Mouse (Mus musculus) lung, embryonic 14.5 days (tissue): ENCODE results near the gene Scrn3. TPM values are rescaled to one million over a fixed set of nuclear protein-coding genes. Genes with fewer than 3 reads are reported as not detected.

ENCODE experiments used
- ATAC-seq: fragments of 200-750 bp; cut with Nextera tagmentation; 2 replicates; pipeline ENCODE4 v1.8.0; 2017; ENCODE audit warnings: mild to moderate bottlenecking, moderate TSS enrichment, moderate library complexity; ENCODE audit not compliant: insufficient read depth
- DNase-seq: peaks from one replicate; pipeline ENCODE4 v3.0.0-alpha.2; 2015
- H3K27ac ChIP-seq: fragments of 300-500 bp; sonication (generic); 2 replicates; pipeline ENCODE4 v1.5.1; 2014; ENCODE audit warnings: low read depth, mild to moderate bottlenecking, moderate library complexity
- H3K27me3 ChIP-seq: fragments of 300-500 bp; sonication (generic); 2 replicates; pipeline ENCODE4 v1.6.1; 2014; ENCODE audit warnings: low read length, control low read depth; ENCODE audit not compliant: insufficient read depth
- H3K36me3 ChIP-seq: fragments of 300-500 bp; sonication (generic); 2 replicates; pipeline ENCODE4 v1.6.1; 2014; ENCODE audit warnings: control low read depth; ENCODE audit not compliant: insufficient read depth
- H3K4me1 ChIP-seq: fragments of 300-500 bp; sonication (generic); 2 replicates; pipeline ENCODE4 v1.6.1; 2014; ENCODE audit warnings: antibody characterized with exemption, control low read depth; ENCODE audit not compliant: insufficient read depth
- H3K4me2 ChIP-seq: fragments of 300-500 bp; sonication (generic); 2 replicates; pipeline ENCODE4 v1.6.1; 2014; ENCODE audit warnings: mild to moderate bottlenecking
- H3K4me3 ChIP-seq: fragments of 300-500 bp; sonication (generic); 2 replicates; pipeline ENCODE4 v1.5.1; 2014; ENCODE audit warnings: low read depth, low read length
- H3K9ac ChIP-seq: fragments of 300-500 bp; sonication (generic); 2 replicates; pipeline ENCODE4 v1.6.1; 2014
- H3K9me3 ChIP-seq: fragments of 300-500 bp; sonication (generic); 2 replicates; pipeline ENCODE4 v1.6.1; 2016; ENCODE audit warnings: low read depth, low read length, control low read depth
- CTCF ChIP-seq: IDR thresholded peaks from 2 replicates; pipeline ENCODE4 v1.5.1; 2016; ENCODE audit warnings: antibody characterized with exemption, low read depth
- WGBS: fragments of 180-500 bp; shearing (Covaris S2); extraction: QIAGEN DNeasy Blood & Tissue Kit; methylation state at CpG from one replicate; pipeline ENCODE4 v1.1.7; 2014; 5-methylcytosine and 5-hydroxymethylcytosine counted together
- polyA plus RNA-seq: library from polyadenylated mRNA; unstranded; fragments of >200 nt; fragmentation: Nextera tagmentation; extraction: Ambion mirVana; gene quantifications from 2 replicates; pipeline ENCODE4 v1.2.1, GENCODE M21; 2014

The Scrn3 gene
- polyA plus RNA-seq, 1 experiment from 2014 or later: 15.0 TPM

DNA sequence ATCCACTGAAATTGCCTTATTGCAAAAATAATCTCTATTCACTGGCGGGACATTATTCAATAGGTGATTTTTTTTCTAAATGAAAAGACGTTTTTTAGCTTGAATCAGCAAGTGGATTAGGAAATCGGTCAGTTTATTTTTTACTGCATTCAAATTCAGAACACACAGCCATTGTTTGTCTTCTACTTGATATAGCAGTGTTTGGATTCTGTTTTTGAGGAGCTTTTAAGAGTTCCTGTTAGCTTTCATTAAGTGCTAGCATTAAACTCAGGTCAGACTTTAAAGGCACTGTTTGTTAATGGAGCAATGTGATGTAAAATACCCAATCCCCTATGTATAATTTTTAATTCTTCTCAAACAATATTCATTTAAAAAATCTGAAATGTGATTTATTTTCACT lies 13.6 kb upstream of the Scrn3 start:
- Histone ChIP-seq H3K9ac (no peak overlapping the region), H3K4me3 (no peak overlapping the region), H3K27me3 (no peaks in the 10 kb centered on the region), H3K4me1 (no peaks in the 10 kb centered on the region), H3K27ac (no peak overlapping the region), H3K9me3 (no peaks in the 10 kb centered on the region), H3K36me3 (peaks cover 36% of the 10 kb centered on the region), H3K4me2 (no peak overlapping the region)
- DNase-seq (no peak), ATAC-seq (no peak)
- no peak for TF ChIP-seq CTCF
- 73% methylated on average over 3 of the region's 3 CpGs for WGBS

DNA sequence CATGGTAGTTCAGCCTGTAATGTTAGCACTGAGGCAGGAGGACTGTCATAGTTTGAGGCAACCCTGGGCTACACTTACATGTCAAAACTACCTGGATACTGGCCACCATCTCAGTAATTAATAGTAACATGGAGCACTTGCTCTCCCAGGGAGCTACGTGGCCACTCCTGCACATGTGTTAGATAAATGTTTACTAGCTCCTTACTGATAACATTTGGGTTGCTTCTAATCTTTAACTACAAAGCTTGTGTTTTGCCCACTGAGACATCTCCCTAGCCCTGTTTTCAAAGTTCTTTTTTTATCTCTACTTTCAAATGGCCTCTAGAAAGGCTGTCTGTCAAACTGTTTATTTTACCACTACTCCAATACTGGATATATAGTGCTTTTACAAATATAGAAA lies 10.4 kb upstream of the Scrn3 start:
- no peak for DNase-seq
- Histone ChIP-seq H3K27me3 (no peaks in the 10 kb centered on the region), H3K9me3 (no peaks in the 10 kb centered on the region), H3K27ac (no peak overlapping the region), H3K4me3 (no peak overlapping the region), H3K9ac (no peak overlapping the region), H3K36me3 (peaks cover 62% of the 10 kb centered on the region), H3K4me2 (no peak overlapping the region), H3K4me1 (no peaks in the 10 kb centered on the region)
- WGBS: 43% methylated on average over 1 of the region's 1 CpGs
- TF ChIP-seq CTCF: no peak
- no peak for ATAC-seq

DNA sequence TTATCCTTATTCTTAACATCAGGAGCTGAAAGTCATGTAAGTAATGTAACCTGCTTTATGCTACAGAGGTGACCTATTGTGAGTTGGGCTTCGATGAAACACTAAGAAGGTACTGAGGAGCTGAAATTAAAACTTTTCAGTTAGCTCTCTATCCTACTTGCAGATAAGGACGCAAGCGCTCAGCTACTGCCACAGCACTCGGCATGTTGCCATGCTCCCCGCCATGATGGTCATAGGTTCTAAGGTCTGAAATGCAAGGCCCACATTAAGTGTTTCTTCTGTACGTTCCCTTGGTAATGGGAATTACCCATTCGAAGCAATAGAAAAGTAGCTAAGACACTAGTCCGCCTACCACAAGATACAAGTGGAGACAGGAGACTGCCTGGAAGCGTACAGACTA lies 9.7 kb upstream of the Scrn3 start:
- ATAC-seq: no peak
- no peaks in the 10 kb centered on the region for H3K9me3 ChIP-seq
- no peak for TF ChIP-seq CTCF

DNA sequence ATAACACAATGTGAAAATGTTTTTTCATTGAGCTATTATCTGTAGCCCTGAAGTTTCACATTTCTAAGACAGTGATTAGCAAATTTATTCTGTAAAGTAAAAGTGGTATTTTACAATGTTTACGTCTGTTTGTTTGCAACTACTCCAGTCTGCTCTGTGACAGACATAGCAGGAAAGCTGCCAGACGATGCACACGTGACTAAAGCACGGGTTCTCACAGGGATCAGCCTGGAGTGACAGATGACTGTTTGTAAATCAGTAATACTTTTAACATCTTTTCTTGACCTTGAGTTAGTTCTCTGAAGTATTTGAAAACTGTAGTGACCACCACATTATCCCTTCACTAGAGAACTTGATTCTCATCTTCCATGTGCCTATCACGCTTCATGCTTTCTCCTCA lies 7.9 kb upstream of the Scrn3 start:
- H3K27ac ChIP-seq: no peak overlapping the region
- DNase-seq (no peak), ATAC-seq (no peak)
- H3K36me3 ChIP-seq: peaks cover 78% of the 10 kb centered on the region
- H3K4me1 ChIP-seq: no peaks in the 10 kb centered on the region
- H3K9ac ChIP-seq: no peak overlapping the region
- no peak overlapping the region for H3K4me3 ChIP-seq
- H3K27me3 ChIP-seq: no peaks in the 10 kb centered on the region
- H3K9me3 ChIP-seq: no peaks in the 10 kb centered on the region
- TF ChIP-seq CTCF: no peak
- 82% methylated on average over 5 of the region's 5 CpGs for WGBS
- H3K4me2 ChIP-seq: no peak overlapping the region

More for the DNA sequence above, 9.7 kb upstream of the Scrn3 start:
- 93% methylated on average over 9 of the region's 9 CpGs for WGBS
- H3K4me2 ChIP-seq: no peak overlapping the region
- H3K9ac ChIP-seq: no peak overlapping the region
- H3K27me3 ChIP-seq: no peaks in the 10 kb centered on the region
- DNase-seq: no peak
- no peaks in the 10 kb centered on the region for H3K4me1 ChIP-seq
- no peak overlapping the region for H3K27ac ChIP-seq
- H3K4me3 ChIP-seq: no peak overlapping the region
- peaks cover 67% of the 10 kb centered on the region for H3K36me3 ChIP-seq

DNA sequence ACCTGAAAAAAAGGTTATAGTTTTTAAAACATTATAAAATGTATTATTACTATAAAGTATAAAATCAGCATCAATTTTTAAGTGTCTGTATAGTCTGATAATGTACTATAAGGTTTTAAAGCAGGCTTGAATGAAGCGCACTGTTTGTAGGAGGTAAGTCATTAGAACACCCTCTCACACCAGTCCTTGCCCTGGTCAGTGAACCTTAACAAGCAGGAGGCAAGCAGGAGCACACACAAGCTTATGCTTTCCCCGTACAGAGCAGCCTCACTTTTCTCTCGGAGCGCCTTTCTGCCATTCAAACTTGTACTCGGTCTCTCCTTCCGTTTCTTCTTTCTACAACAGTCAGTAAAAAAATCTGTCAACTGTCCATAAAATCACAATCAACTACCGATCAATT lies 6.4 kb upstream of the Scrn3 start:
- no peaks in the 10 kb centered on the region for H3K9me3 ChIP-seq
- WGBS: 90% methylated on average over 7 of the region's 7 CpGs
- no peak for TF ChIP-seq CTCF

DNA sequence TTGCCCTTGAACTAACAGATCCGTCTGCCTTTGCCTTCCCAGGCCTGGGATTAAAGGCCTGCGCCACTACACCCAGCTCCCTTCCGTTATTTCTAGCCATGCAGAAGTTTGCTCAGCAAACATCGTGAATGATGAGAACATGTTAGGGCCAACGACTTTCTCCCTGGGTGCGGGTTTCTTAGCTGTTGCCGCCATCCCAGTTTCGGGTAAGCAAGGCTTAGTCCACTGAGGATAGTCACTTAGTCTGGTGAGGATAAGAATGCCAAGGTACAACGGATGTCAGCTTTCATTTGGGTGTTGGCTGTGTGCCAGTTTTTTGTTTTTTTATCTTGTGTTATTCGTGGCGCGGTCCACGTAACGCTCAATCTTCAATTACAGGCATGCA lies 708 bp downstream of the Scrn3 start:
- ATAC-seq (peak; percentile 45), DNase-seq (peak; percentile 67)
- peaks cover 24% of the 10 kb centered on the region for H3K36me3 ChIP-seq
- no peak for TF ChIP-seq CTCF
- H3K9me3 ChIP-seq: no peaks in the 10 kb centered on the region
- peak overlapping the region; percentile 64 for H3K9ac ChIP-seq
- H3K27ac ChIP-seq: peak overlapping the region; percentile 89
- 0 out of 2 replicates have a peak, but pooled peaks cover 5% of the 10 kb centered on the region for H3K4me1 ChIP-seq
- H3K4me2 ChIP-seq: peak overlapping the region; percentile 68
- peak overlapping the region; percentile 88 for H3K4me3 ChIP-seq
- H3K27me3 ChIP-seq: no peaks in the 10 kb centered on the region
- WGBS: 36% methylated on average over 14 of the region's 14 CpGs

More for the DNA sequence above, 6.4 kb upstream of the Scrn3 start:
- Histone ChIP-seq H3K4me1 (0 out of 2 replicates have a peak, but pooled peaks cover under 1% of the 10 kb centered on the region), H3K36me3 (peaks cover 85% of the 10 kb centered on the region), H3K27ac (no peak overlapping the region), H3K4me3 (no peak overlapping the region), H3K4me2 (no peak overlapping the region), H3K9ac (no peak overlapping the region), H3K27me3 (no peaks in the 10 kb centered on the region)
- DNase-seq (no peak), ATAC-seq (no peak)

DNA sequence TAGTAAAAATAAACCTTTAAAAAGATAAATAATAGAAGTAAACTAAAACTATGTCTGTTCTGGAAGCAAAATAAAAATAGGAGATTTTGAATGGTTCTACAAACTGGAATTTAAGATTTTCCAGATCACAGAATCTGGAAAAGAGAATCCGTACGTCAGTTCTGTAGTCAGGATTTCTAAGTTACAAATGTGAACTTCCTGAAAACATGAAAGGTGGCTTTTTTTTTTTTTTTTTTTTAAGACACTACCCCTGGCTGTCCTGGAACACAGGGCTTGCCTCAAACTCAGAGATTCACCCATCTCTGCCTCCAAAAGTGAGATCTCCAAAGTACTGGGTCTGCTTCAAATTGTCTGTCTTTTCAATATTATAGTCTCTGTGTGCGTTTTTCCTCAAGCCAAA lies 1.9 kb downstream of the Scrn3 start:
- DNase-seq (no peak), ATAC-seq (no peak)
- Histone ChIP-seq H3K27ac (no peak overlapping the region), H3K27me3 (no peaks in the 10 kb centered on the region), H3K9me3 (no peaks in the 10 kb centered on the region), H3K36me3 (peaks cover 14% of the 10 kb centered on the region), H3K4me2 (no peak overlapping the region), H3K4me1 (0 out of 2 replicates have a peak, but pooled peaks cover 5% of the 10 kb centered on the region), H3K4me3 (no peak overlapping the region), H3K9ac (no peak overlapping the region)
- 91% methylated on average over 3 of the region's 3 CpGs for WGBS
- TF ChIP-seq CTCF: no peak

DNA sequence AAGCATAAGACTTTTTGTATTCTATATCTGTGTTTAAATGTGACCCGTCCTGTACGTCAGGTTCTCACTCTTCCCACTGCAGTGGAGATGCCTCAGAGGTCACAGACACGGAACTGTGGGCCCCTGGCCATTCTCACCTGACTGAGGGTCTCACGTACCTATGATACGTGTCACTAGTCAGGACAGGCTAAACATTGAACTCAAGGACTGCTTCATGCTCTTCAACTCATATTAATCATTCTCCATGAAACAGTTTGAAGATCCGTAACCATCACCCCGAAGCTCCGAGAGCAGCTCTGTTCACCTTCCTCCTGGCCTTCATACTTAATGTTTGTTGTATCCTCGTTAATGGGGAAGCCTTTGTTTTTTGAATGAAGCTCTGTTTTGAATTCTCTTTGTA lies 5.0 kb downstream of the Scrn3 start:
- no peak for TF ChIP-seq CTCF
- no peak for ATAC-seq
- H3K4me3 ChIP-seq: no peak overlapping the region
- H3K4me2 ChIP-seq: no peak overlapping the region
- H3K36me3 ChIP-seq: 0 out of 2 replicates have a peak, but pooled peaks cover 3% of the 10 kb centered on the region
- H3K27me3 ChIP-seq: no peaks in the 10 kb centered on the region
- H3K27ac ChIP-seq: no peak overlapping the region
- H3K4me1 ChIP-seq: no peaks in the 10 kb centered on the region
- DNase-seq: no peak
- no peak overlapping the region for H3K9ac ChIP-seq
- 83% methylated on average over 9 of the region's 9 CpGs for WGBS
- no peaks in the 10 kb centered on the region for H3K9me3 ChIP-seq
